9 mouse cellular contexts compared by ENCODE assay signal in genomic region chr9:35038922-35039586, GRCm38 (mm10).
DNase-seq lines count a peak whose midpoint lies in the region; ATAC-seq and TF ChIP-seq lines count a peak whose summit lies in the region.
"Had no signal": no experiment of that assay in that cellular context is flagged by ENCODE, and none has a peak within 500 bp of the region (broad histone marks: within the 10 kb centered on the region; RNA-seq: fewer than 3 reads in every experiment).

No protein-coding gene starts in this region.

- no peak for TF ChIP-seq CTCF in stomach, postnatal 0 days (IDR thresholded peaks at IDR 0.05; ENCODE audit: low read depth)

- WGBS in heart, embryonic 14.5 days = 21% methylated on average over 7 of the region's 7 CpGs
- 59% methylated on average over 7 of the region's 7 CpGs for WGBS in limb, embryonic 15.5 days
- 49% methylated on average over 7 of the region's 7 CpGs for WGBS in stomach, postnatal 0 days

- peak overlapping the region; percentile 84 to 91 for H3K27ac ChIP-seq in heart, embryonic 14.5 days (replicated peaks in 1 of 2; ENCODE audit: control insufficient read depth in 1 of 2, insufficient read depth in 1 of 2, low read depth in 2 of 2, low read length in 2 of 2)
- H3K27ac ChIP-seq in limb, embryonic 15.5 days = peak overlapping the region; percentile 59
- peak overlapping the region; percentile 73 for H3K27ac ChIP-seq in stomach, postnatal 0 days (replicated peaks)

- no peak for TF ChIP-seq EP300 in stomach, postnatal 0 days (optimal IDR thresholded peaks at IDR 0.05)

- 0 out of 2 replicates have a peak, but pooled peaks cover 5% of the 10 kb centered on the region for H3K9me3 ChIP-seq in heart, embryonic 14.5 days (ENCODE audit: control insufficient read depth, low read length)
- H3K9me3 ChIP-seq in limb, embryonic 15.5 days = no peaks in the 10 kb centered on the region
- no peaks in the 10 kb centered on the region for H3K9me3 ChIP-seq in stomach, postnatal 0 days (ENCODE audit: control insufficient read depth, low read length)
- H3K9me3 ChIP-seq: limb, embryonic 13.5 days had no signal

- DNase-seq in cerebellum, postnatal 14 days = peak; percentile 60 to 74
- DNase-seq in adipocyte (ENCODE audit: low spot score) = peak; percentile 55
- no peak for DNase-seq in stomach, postnatal 0 days (ENCODE audit: low spot score)
- no peak for DNase-seq in natural killer cell, adult 2 months (ENCODE audit: low spot score in 2 of 2)
- no peak for DNase-seq in layer of hippocampus, postnatal 10 days (ENCODE audit: low spot score in 2 of 2)

- peaks cover 31 to 44% of the 10 kb centered on the region in 2 experiments for H3K4me1 ChIP-seq in heart, embryonic 14.5 days (ENCODE audit: control insufficient read depth in 2 of 2, insufficient read depth in 2 of 2, low read length in 2 of 2)
- H3K4me1 ChIP-seq in limb, embryonic 15.5 days = peaks cover 27% of the 10 kb centered on the region
- no peaks in the 10 kb centered on the region for H3K4me1 ChIP-seq in stomach, postnatal 0 days (replicated peaks; ENCODE audit: control insufficient read depth, insufficient read depth)

- no peaks in the 10 kb centered on the region for H3K36me3 ChIP-seq in heart, embryonic 14.5 days (ENCODE audit: control insufficient read depth, insufficient read depth, low read length)
- H3K36me3 ChIP-seq in limb, embryonic 15.5 days = no peaks in the 10 kb centered on the region
- H3K36me3 ChIP-seq in stomach, postnatal 0 days (ENCODE audit: control insufficient read depth, insufficient read depth, low read length) = no peaks in the 10 kb centered on the region
- H3K36me3 ChIP-seq: limb, embryonic 13.5 days had no signal

- no peaks in the 10 kb centered on the region for H3K27me3 ChIP-seq in heart, embryonic 14.5 days (ENCODE audit: control insufficient read depth, insufficient read depth, low read length)
- H3K27me3 ChIP-seq in limb, embryonic 15.5 days = no peaks in the 10 kb centered on the region
- no peaks in the 10 kb centered on the region for H3K27me3 ChIP-seq in stomach, postnatal 0 days (ENCODE audit: control insufficient read depth, insufficient read depth, low read length)
- H3K27me3 ChIP-seq: limb, embryonic 13.5 days had no signal

- peak overlapping the region; percentile 11; the same call in 1 of the 2 replicates for H3K4me2 ChIP-seq in heart, embryonic 14.5 days (ENCODE audit: low read length)
- H3K4me2 ChIP-seq in limb, embryonic 15.5 days = no peak overlapping the region
- H3K4me2 ChIP-seq in stomach, postnatal 0 days (replicated peaks; ENCODE audit: low read depth) = no peak overlapping the region
- H3K4me2 ChIP-seq: limb, embryonic 13.5 days had no signal

- no peak overlapping the region for H3K4me3 ChIP-seq in heart, embryonic 14.5 days (ENCODE audit: control insufficient read depth in 1 of 2, insufficient read depth in 1 of 2, low read depth in 1 of 2, low read length in 2 of 2)
- H3K4me3 ChIP-seq in limb, embryonic 15.5 days = no peak overlapping the region
- no peak overlapping the region for H3K4me3 ChIP-seq in stomach, postnatal 0 days (ENCODE audit: low read depth, low read length)
- H3K4me3 ChIP-seq: limb, embryonic 13.5 days had no signal

- ATAC-seq in cerebellum, adult (ENCODE audit: insufficient number of reproducible peaks, low FRiP score, low TSS enrichment) = no peak
- peak; percentile 73 for ATAC-seq in heart, embryonic 14.5 days (ENCODE audit: insufficient number of reproducible peaks, insufficient read depth, low FRiP score, low read depth)
- ATAC-seq in limb, embryonic 15.5 days (ENCODE audit: insufficient number of reproducible peaks, low FRiP score, low TSS enrichment, low read depth) = no peak
- ATAC-seq in stomach, postnatal 0 days (ENCODE audit: low FRiP score, low TSS enrichment) = peak; percentile 75

- 0 out of 2 replicates have a peak overlapping the region, but pooled peaks have one; percentile 12 for H3K9ac ChIP-seq in heart, embryonic 14.5 days (ENCODE audit: low read length)
- H3K9ac ChIP-seq in limb, embryonic 15.5 days = no peak overlapping the region
- H3K9ac ChIP-seq in stomach, postnatal 0 days (ENCODE audit: low read length) = no peak overlapping the region
- H3K9ac ChIP-seq: limb, embryonic 13.5 days had no signal

Comparison
In these comparisons a context has a peak if more than half of its experiments do, and no peak if none do; other contexts are left out.
1. DNase-seq: peak in cerebellum, postnatal 14 days (2 of 2) and adipocyte (single experiment); none in stomach, postnatal 0 days (single experiment), natural killer cell, adult 2 months (0 of 2) and layer of hippocampus, postnatal 10 days (0 of 2).
2. ATAC-seq: peak in heart, embryonic 14.5 days (single experiment) and stomach, postnatal 0 days (single experiment); none in cerebellum, adult (single experiment) and limb, embryonic 15.5 days (single experiment).
3. Peak in every context shown above with its lines, with median percentiles within 50 percentile points of each other: H3K27ac ChIP-seq.